Mouse (Mus musculus) B cell, adult (primary cell): ENCODE results near the gene Tnfrsf13c. TPM values are rescaled to one million over a fixed set of nuclear protein-coding genes. Genes with fewer than 3 reads are reported as not detected.

Source experiments
- total RNA-seq: library from RNA; stranded (reverse); gene quantifications from 4 replicates; pipeline ENCODE4 v1.2.4, GENCODE M21; 2023; ENCODE audit not compliant: inconsistent age

The Tnfrsf13c gene
- 309 to 334 TPM (median 329 TPM) in 4 replicates for total RNA-seq

DNA sequence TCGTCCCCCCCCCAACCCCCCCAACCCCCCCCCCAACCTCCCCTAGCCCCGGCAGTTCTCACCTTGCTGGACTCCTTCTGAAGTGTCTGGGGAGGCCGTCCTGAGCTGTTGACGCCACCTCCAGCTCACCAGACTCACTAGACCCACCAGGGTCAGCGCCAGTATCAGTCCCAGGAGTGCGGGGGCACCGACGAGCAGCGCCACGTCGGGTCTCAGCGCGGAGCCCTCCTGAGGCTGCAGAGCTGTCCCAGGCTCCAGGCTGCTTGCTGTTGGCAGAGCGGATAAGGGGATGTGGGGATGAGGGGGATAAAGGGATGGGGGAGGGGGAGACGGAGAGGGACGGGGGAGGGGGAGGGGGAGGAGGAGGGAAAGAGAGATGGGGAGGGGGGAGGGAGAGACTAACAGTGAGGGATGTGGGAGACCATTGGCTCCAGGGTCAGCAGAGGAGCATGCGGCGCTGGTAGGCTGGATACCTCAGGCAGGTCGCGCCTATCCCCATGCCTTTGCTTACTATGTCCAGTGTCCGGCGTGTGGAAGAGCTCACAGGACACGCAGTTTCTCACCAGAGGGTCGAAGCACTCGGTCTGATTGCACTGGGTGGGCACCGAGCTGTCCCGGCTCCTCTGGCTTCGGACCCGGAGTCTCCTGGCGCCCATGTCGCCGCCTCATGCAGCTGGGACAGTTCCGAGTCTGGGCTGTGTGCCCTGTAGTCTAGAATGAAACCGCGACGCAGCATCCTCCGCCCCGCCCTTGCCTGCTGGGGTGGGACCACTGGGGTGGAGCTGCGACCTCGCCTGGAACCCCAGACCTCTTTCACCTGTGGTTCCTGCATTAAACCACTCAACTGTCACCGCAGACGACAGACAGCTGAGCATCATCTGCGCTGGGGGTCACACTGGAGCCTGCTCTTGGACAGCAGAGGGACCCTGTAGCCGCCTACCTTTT lies at the start of gene Tnfrsf13c:
Tnfrsf13c (minus strand) TSS at position 713 of the 945 bp plus-strand sequence.

DNA sequence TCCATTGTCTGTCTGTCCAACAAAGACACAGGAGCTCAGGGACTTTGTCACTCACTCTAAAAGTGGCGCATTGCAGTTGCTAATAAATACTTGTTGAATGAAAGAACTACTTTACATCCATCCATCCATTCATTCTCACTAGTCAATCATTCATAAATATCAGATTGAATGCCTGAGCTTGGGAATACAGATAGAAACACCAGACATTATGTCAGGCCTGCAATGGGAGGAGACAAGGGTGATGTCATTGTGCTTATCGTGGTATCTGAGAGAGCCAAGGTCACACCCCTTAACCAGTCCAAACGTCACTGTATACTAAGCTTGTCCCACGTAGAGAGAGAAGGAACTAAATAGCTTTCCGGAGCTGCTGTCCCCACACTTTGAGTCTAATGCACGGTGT lies 27.9 kb upstream of the Tnfrsf13c start, which contains the start of gene 1500009C09Rik:
1500009C09Rik (plus strand) TSS at position 301 of the 400 bp plus-strand sequence.

GRCm38 (mm10) chr15:82244115-82244804 lies 20.1 kb upstream of the Tnfrsf13c start, which contains the start of gene Cenpm:
TSS of gene Cenpm (minus strand) at chr15:82244748.

GRCm38 (mm10) chr15:82212752-82213063 lies 11.5 kb downstream of the Tnfrsf13c start, which contains the start of gene Shisa8:
TSS of gene Shisa8 (minus strand) at chr15:82212815.

Other genes starting within 250 kb of the Tnfrsf13c start
- gene 1700029P11Rik, start 243.8 kb downstream of the Tnfrsf13c start, total RNA-seq, result not detected in 4 replicates
- gene Xrcc6, start 236.5 kb downstream of the Tnfrsf13c start, total RNA-seq, result 32.1 to 42.1 TPM (median 33.8 TPM) in 4 replicates
- gene Desi1, start 190.5 kb downstream of the Tnfrsf13c start, total RNA-seq, result 26.4 to 39.9 TPM (median 27.9 TPM) in 4 replicates
- 96.9 to 103 TPM (median 102 TPM) in 4 replicates for gene Snu13, start 176.8 kb downstream of the Tnfrsf13c start, total RNA-seq
- not detected in 4 replicates for gene 4930407I10Rik, start 165.2 kb downstream of the Tnfrsf13c start, total RNA-seq
- not detected in 4 replicates for gene Mei1, start 154.4 kb downstream of the Tnfrsf13c start, total RNA-seq
- gene Ccdc134, start 96.4 kb downstream of the Tnfrsf13c start, total RNA-seq, result 58.6 to 67.5 TPM (median 62.7 TPM) in 4 replicates
- gene Srebf2, start 77.2 kb downstream of the Tnfrsf13c start, total RNA-seq, result 202 to 229 TPM (median 225 TPM) in 4 replicates
- 5.5 to 8.9 TPM (median 6.7 TPM) in 4 replicates for gene Shisa8, start 11.6 kb downstream of the Tnfrsf13c start, total RNA-seq
- gene Cenpm, start 20.4 kb upstream of the Tnfrsf13c start, total RNA-seq, result 0.77 to 4.2 TPM (median 1.6 TPM) in 4 replicates
- 0.32 TPM in 1 of 4 replicates, not detected in the others for gene 1500009C09Rik, start 28.0 kb upstream of the Tnfrsf13c start, total RNA-seq
- gene Sept3, start 50.5 kb upstream of the Tnfrsf13c start, total RNA-seq, result 0.48 TPM in 1 of 4 replicates, not detected in the others
- not detected in 4 replicates for gene Wbp2nl, start 74.6 kb upstream of the Tnfrsf13c start, total RNA-seq
- gene Naga, start 114.6 kb upstream of the Tnfrsf13c start, total RNA-seq, result 44.4 to 66.9 TPM (median 50.7 TPM) in 4 replicates
- 0.24 TPM in 1 of 4 replicates, not detected in the others for gene Pheta2, start 114.6 kb upstream of the Tnfrsf13c start, total RNA-seq
- 85.5 to 111 TPM (median 94.6 TPM) in 4 replicates for gene Smdt1, start 114.6 kb upstream of the Tnfrsf13c start, total RNA-seq
- gene Ndufa6, start 130.0 kb upstream of the Tnfrsf13c start, total RNA-seq, result 95.5 to 108 TPM (median 98.9 TPM) in 4 replicates
- gene Cyp2d22, start 155.9 kb upstream of the Tnfrsf13c start, total RNA-seq, result 4.4 to 8.3 TPM (median 6.6 TPM) in 4 replicates
- gene Cyp2d11, start 169.7 kb upstream of the Tnfrsf13c start, total RNA-seq, result not detected in 4 replicates
- not detected in 4 replicates for gene Cyp2d10, start 182.8 kb upstream of the Tnfrsf13c start, total RNA-seq
- gene Cyp2d9, start 209.1 kb upstream of the Tnfrsf13c start, total RNA-seq, result not detected in 4 replicates